In the genomic region with DNA sequence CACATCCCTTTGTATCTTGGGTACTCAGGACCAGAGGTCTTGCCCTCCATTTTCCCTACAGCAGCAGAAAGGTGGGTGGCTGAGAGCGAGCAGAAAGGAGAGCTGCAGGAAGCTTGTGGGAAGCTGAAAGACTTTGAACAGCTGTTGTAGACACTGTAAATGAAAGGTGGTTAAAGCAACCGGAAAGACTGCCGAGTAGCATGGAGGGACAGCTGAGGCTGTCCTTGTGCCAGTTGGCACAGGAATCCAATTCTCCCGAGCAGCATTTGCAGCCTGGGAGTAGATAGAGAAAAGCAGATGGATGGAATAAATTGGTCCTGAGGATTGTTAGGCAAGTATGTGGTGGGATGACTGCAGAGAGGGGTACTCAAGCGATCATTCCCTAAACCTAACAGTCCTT, we compare ENCODE assay signal across 10 mouse cellular contexts.
DNase-seq lines count a peak whose midpoint lies in the region; TF ChIP-seq lines count a peak whose summit lies in the region.
"Had no signal": no experiment of that assay in that cellular context is flagged by ENCODE, and none has a peak within 500 bp of the region (broad histone marks: within the 10 kb centered on the region; RNA-seq: fewer than 3 reads in every experiment).

No protein-coding gene starts in this region.

- H3K27ac ChIP-seq in layer of hippocampus, adult 2 months = peak overlapping the region; percentile 53; the same call in 1 of the 2 replicates
- H3K27ac ChIP-seq: limb, embryonic 13.5 days had no signal

- no peak for TF ChIP-seq CTCF in layer of hippocampus, adult 2 months (conservative IDR thresholded peaks at IDR 0.05)

- DNase-seq in adrenal gland, postnatal 14 days = peak; percentile 13
- DNase-seq in adrenal gland, postnatal 4 days (ENCODE audit: low spot score in 2 of 2) = no peak
- DNase-seq in lung, postnatal 10 days = peak; percentile 12
- no peak for DNase-seq in lung, postnatal 14 days
- DNase-seq in layer of hippocampus, adult 2 months (ENCODE audit: low spot score in 2 of 2) = peak; percentile 54 to 67
- DNase-seq in right cerebral cortex, postnatal 25 days = peak; percentile 68
- DNase-seq in retina, embryonic 14.5 days (ENCODE audit: low spot score) = no peak
- DNase-seq in kidney, postnatal 36 days = no peak
- DNase-seq: embryo, embryonic 11 days had no signal

- H3K4me3 ChIP-seq in layer of hippocampus, adult 2 months = no peak overlapping the region
- H3K4me3 ChIP-seq: limb, embryonic 13.5 days had no signal

Comparison
In these comparisons a context has a peak if more than half of its experiments do, and no peak if none do; other contexts are left out.
1. DNase-seq: peak in adrenal gland, postnatal 14 days (single experiment), lung, postnatal 10 days (single experiment), layer of hippocampus, adult 2 months (2 of 2) and right cerebral cortex, postnatal 25 days (single experiment); none in adrenal gland, postnatal 4 days (0 of 2), lung, postnatal 14 days (single experiment), retina, embryonic 14.5 days (single experiment) and kidney, postnatal 36 days (0 of 2).